Mouse (Mus musculus) embryonic facial prominence, embryonic 14.5 days (tissue): ENCODE results near the gene Pank4. TPM values are rescaled to one million over a fixed set of nuclear protein-coding genes. Genes with fewer than 3 reads are reported as not detected.

ENCODE experiments used
- ATAC-seq: fragments of 200-750 bp; cut with Nextera tagmentation; 2 replicates; pipeline ENCODE4 v1.8.0; 2017; ENCODE audit warnings: low read depth, moderate number of reproducible peaks, moderate TSS enrichment
- DNase-seq: peaks from one replicate; pipeline ENCODE4 v3.0.0-alpha.2; 2015; ENCODE audit warnings: low spot score
- H3K27ac ChIP-seq: fragments of 300-500 bp; sonication (generic); replicated peaks from 2 replicates; pipeline ENCODE4 v1.5.1; 2014; ENCODE audit warnings: low read depth, mild to moderate bottlenecking, low read length, moderate library complexity
- H3K27me3 ChIP-seq: fragments of 300-500 bp; sonication (generic); replicated peaks from 2 replicates; pipeline ENCODE4 v1.6.1; 2014; ENCODE audit warnings: low read length; ENCODE audit not compliant: control insufficient read depth, insufficient read depth
- H3K36me3 ChIP-seq: fragments of 300-500 bp; sonication (generic); 2 replicates; pipeline ENCODE4 v1.6.1; 2014; ENCODE audit warnings: low read length, mixed read lengths; ENCODE audit not compliant: control insufficient read depth, insufficient read depth
- H3K4me1 ChIP-seq: fragments of 300-500 bp; sonication (generic); 2 replicates; pipeline ENCODE4 v1.6.1; 2014; ENCODE audit warnings: antibody characterized with exemption, low read length; ENCODE audit not compliant: control insufficient read depth, insufficient read depth
- H3K4me2 ChIP-seq: fragments of 300-500 bp; sonication (generic); 2 replicates; pipeline ENCODE4 v1.6.1; 2014; ENCODE audit warnings: low read depth, mild to moderate bottlenecking, low read length, moderate library complexity, mixed read lengths
- H3K4me3 ChIP-seq: fragments of 300-500 bp; sonication (generic); 2 replicates; pipeline ENCODE4 v1.5.1; 2014; ENCODE audit warnings: low read depth, mild to moderate bottlenecking, low read length
- H3K9ac ChIP-seq: fragments of 300-500 bp; sonication (generic); 2 replicates; pipeline ENCODE4 v1.6.1; 2014; ENCODE audit warnings: low read depth, mild to moderate bottlenecking, low read length, moderate library complexity, mixed read lengths
- H3K9me3 ChIP-seq: fragments of 300-500 bp; sonication (generic); 2 replicates; pipeline ENCODE4 v1.6.1; 2016; ENCODE audit warnings: low read length; ENCODE audit not compliant: control insufficient read depth
- WGBS: fragments of 180-500 bp; shearing (Covaris S2); extraction: QIAGEN DNeasy Blood & Tissue Kit; methylation state at CpG from one replicate; pipeline ENCODE4 v1.1.7; 2014; 5-methylcytosine and 5-hydroxymethylcytosine counted together
- polyA plus RNA-seq: library from polyadenylated mRNA; unstranded; fragments of >200 nt; fragmentation: Nextera tagmentation; extraction: Ambion mirVana; gene quantifications from 2 replicates; pipeline ENCODE4 v1.2.1, GENCODE M21; 2014

Pank4 gene
- polyA plus RNA-seq, 1 experiment from 2014 or later: 34.5 TPM

DNA sequence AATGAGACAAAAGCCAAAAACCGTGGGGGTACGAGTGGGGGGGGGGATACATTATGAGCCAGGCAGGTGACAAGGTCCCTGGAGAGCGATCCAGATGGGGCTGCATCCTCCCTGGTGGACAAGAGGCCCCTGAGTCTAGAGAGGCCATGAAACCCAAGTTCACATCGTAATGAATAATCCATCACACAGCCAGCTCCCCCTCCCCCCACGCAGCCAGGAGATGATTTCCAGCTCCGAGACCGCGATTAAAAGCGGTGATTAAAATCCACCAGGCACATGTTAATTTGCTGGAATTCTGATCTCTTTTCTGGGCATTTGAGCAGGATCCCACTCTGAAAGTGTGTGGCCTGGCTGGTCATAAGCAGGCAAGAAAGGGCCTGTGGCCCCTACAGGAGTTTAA lies 56.9 kb downstream of the Pank4 start:
- Histone ChIP-seq H3K4me2 (no peak overlapping the region), H3K27me3 (no peaks in the 10 kb centered on the region), H3K4me3 (no peak overlapping the region), H3K4me1 (peaks cover 10% of the 10 kb centered on the region; the same call in 1 of the 2 replicates), H3K9me3 (no peaks in the 10 kb centered on the region), H3K36me3 (no peaks in the 10 kb centered on the region), H3K27ac (no peak overlapping the region), H3K9ac (no peak overlapping the region)
- WGBS: 68% methylated on average over 9 of the region's 9 CpGs
- DNase-seq (no peak), ATAC-seq (no peak)

DNA sequence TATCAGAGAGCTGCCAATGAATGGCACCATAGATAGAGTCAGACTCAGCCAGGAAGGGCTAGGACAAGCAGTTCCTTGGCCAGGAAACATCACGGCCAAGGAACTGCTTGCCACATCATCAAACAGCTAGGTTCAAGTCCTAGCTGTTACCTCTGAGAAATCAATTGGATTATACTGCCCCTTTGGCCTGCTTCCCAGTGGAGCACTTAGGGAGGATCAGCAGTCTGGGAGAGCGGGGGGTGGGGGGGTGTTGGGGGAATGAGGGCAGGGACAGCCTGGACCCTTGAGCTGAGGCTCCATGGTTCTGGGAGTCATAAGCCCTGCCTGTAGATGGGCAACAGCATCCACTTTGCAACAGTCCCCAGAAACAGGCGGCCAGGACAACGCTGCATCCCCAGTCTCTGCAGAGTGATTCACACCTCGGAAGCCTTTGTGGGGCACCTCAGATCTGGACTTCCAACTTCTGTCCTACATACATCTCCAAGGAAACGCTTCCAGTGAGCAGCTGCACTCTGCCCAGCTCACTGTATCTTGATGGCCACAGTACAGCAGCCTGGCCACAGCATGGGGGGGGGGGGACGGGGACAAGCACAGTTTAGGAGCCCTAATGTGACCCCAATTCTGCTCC lies 58.4 kb downstream of the Pank4 start:
- H3K9me3 ChIP-seq: no peaks in the 10 kb centered on the region
- no peaks in the 10 kb centered on the region for H3K36me3 ChIP-seq
- peaks cover 10% of the 10 kb centered on the region; the same call in 1 of the 2 replicates for H3K4me1 ChIP-seq
- whole genome bisulfite sequencing: 73% methylated on average over 7 of the region's 7 CpGs
- H3K9ac ChIP-seq: no peak overlapping the region
- no peak for DNase-seq
- H3K27ac ChIP-seq: no peak overlapping the region
- no peak for ATAC-seq
- no peak overlapping the region for H3K4me2 ChIP-seq
- no peak overlapping the region for H3K4me3 ChIP-seq
- H3K27me3 ChIP-seq: no peaks in the 10 kb centered on the region

DNA sequence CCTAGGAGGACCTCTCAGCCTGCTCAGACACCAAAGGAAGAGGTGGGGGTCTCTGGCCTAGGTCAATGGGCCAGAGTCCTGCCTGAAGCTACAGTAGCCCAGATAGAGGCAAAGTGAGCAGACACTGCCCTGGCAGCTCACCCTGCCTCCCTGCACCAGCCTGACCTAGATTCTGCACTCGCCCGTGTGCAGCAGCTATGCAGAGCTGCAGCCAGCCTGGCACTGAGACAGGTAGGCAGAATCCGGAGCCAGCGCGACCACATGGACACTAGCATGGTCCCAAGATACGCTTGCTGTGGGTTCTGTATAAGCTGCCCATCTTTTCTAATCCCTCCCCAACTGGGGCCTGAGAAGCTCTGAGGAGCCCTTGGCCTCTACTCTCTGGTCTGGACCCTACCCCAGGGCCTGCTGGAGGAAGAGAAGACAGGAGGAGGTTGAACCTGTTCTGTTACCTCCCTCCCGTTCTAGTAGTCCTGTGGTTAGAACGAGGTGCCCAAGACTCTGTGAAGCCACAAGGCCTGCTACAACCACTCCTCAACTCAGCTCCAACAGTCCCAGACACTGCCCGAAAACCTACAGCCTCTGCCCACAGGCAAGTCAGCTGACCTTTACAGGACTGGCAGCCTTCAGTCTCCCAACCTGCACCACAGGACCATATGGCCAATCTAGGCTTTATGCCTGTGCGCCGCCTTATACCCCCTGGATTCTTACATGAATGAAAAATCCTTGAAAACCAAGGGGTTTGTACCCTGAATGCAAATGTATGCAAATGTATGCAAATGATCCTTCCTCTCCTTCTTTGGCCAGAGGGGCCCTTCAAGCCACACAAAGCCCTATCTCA lies 60.5 kb downstream of the Pank4 start:
- 74% methylated on average over 11 of the region's 11 CpGs for WGBS
- peaks cover 3% of the 10 kb centered on the region; the same call in 1 of the 2 replicates for H3K4me1 ChIP-seq
- H3K4me2 ChIP-seq: no peak overlapping the region
- no peak overlapping the region for H3K4me3 ChIP-seq
- no peak overlapping the region for H3K9ac ChIP-seq
- no peak for ATAC-seq
- H3K27ac ChIP-seq: no peak overlapping the region
- no peaks in the 10 kb centered on the region for H3K27me3 ChIP-seq
- no peaks in the 10 kb centered on the region for H3K36me3 ChIP-seq
- DNase-seq: no peak
- no peaks in the 10 kb centered on the region for H3K9me3 ChIP-seq

Other genes with a start within 250 kb of the Pank4 start
- gene Ttc34, start 126.7 kb upstream of the Pank4 start, polyA plus RNA-seq: 0.22 and 0.45 TPM in 2 replicates
- gene Mmel1, start 94.5 kb upstream of the Pank4 start, polyA plus RNA-seq: 0.32 and 0.45 TPM in 2 replicates
- 50.3 and 52.1 TPM in 2 replicates for gene Fam213b, start 65.0 kb upstream of the Pank4 start, polyA plus RNA-seq
- 0.98 and 1.3 TPM in 2 replicates for gene Tnfrsf14, start 35.6 kb upstream of the Pank4 start, polyA plus RNA-seq
- gene Hes5, start 3.2 kb upstream of the Pank4 start, polyA plus RNA-seq: 2.1 and 2.8 TPM in 2 replicates
- 9.8 and 11.2 TPM in 2 replicates for gene Plch2, start 92.7 kb downstream of the Pank4 start, polyA plus RNA-seq
- 5.8 and 7.3 TPM in 2 replicates for gene Pex10, start 102.9 kb downstream of the Pank4 start, polyA plus RNA-seq
- gene Rer1, start 122.3 kb downstream of the Pank4 start, polyA plus RNA-seq: 180 and 187 TPM in 2 replicates
- 3.9 and 4.7 TPM in 2 replicates for gene Morn1, start 122.5 kb downstream of the Pank4 start, polyA plus RNA-seq